Mouse (Mus musculus): Measurements from ENCODE around the gene Ppargc1a.

Gene Ppargc1a

DNA sequence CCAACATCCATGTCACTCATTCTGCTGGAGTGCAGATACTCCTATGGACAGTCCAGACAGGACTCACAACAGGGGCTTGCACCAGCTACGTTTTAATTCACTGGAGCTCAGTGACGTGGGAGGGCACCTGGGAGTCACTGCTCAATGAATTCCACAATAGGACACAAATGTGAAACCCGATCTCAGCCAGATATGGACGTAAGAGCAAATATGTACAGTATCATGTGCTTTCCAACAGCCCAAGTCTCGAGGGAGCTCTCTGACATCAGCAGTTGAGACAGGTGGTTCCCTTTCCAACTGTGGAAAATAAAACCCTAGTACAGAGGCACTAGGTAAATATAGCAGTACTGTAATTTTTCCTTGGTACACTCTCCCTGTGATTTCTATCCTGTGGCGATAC lies at the start of gene Ppargc1a:
Gene Ppargc1a, minus strand, starts transcription at position 68 of the 400 bp plus-strand sequence.
- in situ Hi-C loops (cut with MboI), result no loop called here

DNA sequence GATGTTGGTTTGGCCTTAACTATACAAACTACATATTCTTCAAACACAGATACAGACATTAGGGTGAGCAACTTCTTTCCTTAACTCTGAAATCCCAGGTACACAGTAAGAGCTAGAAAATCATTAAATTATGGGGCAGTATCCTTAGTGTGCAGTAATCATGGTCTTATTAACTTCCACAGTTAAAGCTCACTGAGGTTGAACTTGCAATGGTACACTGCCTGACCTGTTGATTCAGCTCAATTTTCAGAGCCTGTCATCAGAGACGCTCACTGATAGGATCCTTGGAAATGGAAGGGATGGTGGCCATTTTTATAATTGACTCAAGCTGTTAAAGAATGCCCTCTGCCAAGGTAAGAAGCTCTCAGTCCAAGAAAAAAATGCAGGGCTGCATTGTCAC lies 49.4 kb upstream of the Ppargc1a start:
- in situ Hi-C loops (cut with MboI), result no loop called here

DNA sequence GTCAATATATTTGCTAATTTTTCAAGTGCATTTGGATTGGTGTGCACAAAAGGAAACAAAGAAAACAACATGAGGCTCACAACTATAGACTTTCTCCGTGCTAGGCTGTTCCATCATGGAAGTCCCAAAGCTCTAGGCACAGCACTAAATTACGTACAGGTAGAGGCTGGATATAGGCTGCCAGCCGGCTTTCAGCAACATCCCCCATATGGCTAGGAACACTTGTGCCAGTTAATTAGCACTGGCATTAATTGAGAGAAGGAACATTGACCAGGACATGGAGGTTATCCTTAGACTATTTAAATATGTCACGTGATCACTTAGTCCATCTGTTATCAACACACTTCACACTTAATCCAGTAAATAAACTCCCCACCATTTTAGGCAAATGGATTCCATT lies 44.5 kb upstream of the Ppargc1a start:
- in situ Hi-C loops (cut with MboI), result no loop called here

DNA sequence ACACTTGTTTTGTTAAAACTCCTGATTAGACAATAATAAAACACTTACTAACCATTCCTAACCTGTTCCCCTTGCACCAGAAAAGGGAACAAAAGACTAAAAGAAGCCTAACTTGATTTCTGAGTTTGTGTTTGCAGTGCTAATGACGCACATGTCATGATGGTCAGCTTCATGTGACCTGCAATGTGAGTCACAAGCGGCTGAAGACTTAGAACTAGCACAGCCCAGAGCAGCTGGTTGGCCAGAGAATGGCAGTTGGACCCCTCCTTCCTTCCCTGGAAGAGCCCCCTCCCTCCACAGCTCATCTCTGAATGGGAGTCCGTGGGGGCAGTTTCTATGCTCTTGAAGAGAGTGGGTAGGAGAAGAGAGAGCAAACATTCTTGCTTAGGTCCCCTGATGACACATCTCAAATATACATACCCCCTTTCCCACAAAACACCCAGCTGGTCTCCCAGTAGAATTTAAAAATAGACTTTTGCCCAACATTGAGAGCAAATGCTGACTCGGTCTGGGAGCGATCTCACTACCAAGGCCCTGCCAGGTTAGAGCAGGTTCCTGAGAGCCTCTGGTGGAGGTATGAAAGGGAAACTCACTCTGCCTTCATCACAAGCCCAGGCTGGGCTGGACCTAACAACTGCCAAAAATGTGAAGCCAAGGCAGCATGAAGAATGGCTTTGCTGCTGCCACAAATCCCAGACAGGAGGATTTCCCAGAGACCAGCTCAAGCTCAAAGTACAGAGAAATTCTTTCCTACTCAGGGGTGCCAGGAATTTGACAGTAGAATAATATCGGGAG lies 40.4 kb upstream of the Ppargc1a start:
- in situ Hi-C loops (cut with MboI), result no loop called here

DNA sequence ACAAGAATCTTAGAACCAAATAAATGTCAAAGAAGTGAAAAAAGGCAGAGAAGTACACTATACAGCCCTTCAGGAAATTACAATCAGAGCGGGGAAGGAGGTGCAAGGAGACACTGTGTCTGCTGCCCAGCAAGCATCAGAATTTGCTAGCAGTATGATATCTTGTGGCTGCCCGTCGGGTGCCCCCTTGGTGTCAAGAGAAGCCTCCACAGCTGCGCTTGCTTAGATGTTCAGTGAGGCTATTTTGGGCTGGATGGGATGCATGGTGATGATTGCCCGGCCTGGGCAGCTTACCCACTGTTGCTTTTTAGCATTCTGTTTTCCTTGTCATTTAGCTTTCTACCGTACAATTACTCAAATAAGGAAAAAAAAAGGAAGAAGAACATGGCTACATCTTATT lies 32.0 kb upstream of the Ppargc1a start:
- in situ Hi-C loops (cut with MboI), result no loop called here

DNA sequence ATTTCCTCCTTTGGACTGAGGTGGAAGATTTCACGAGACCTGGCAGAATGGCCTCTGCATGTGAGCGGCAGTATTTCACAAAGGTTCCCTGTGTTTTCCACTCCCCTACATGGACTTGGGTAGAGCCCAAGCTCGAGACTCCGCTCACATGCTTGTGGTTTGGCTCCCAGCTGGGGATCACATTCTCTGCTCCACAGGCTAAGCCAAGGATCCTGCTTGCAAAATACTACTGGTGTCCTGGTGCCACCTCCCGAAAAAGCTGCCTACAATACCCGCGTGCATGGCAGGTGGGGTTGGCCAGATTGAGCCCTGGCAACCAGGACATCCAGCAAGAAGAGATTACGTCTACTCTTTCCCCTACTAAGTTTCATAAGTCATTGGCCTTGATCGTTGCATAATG lies 28.1 kb upstream of the Ppargc1a start:
- in situ Hi-C loops (cut with MboI), result no loop called here

DNA sequence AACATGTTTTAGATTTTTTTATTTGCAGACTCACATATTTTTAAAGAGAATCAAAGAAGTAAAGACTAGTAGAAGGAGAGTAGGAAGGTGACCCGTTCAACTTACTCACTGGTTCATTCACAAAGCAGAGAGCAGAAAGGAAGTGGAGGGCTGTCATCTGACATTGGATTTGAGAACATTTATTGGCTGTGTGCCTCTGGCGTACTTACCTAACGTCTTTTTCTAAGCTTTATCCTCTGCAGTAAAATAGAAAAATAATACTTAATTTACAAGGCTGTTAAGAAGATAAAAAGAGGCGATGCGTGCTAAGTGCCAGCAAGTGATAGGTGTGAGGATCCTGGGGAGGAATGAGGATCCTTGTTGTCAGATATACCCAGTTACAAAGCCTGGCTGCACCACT lies 24.7 kb upstream of the Ppargc1a start:
- in situ Hi-C loops (cut with MboI), result no loop called here

DNA sequence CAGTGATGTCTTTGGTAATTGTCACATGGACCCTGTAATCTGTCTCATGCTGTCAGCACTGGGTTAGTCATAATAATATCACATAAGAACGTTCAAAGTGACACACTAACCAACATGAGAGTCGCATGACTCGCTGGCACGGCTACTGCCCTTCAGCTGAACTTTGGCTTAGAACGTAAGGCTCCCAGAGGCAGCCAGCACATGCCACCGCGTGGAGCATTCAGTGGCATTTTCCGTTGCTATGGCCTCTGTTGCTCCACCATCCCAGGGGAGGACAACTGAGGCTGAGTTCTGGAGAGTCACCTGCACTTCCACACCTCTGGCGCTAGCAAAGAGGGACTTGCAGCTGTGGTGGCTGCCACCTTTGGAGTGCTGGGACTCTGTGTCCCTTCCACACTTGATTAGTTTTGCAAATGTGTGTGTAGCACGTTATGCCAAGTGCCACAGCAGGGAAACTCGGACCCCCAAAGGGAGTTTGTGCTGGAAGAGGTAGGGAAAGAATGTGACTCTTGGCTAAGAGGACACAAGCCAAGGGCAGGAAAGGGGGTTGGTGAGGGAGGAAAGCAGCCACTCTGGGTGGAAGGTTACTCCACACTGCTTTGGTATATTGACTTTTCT lies 24.1 kb upstream of the Ppargc1a start:
- in situ Hi-C loops (cut with MboI), result no loop called here

DNA sequence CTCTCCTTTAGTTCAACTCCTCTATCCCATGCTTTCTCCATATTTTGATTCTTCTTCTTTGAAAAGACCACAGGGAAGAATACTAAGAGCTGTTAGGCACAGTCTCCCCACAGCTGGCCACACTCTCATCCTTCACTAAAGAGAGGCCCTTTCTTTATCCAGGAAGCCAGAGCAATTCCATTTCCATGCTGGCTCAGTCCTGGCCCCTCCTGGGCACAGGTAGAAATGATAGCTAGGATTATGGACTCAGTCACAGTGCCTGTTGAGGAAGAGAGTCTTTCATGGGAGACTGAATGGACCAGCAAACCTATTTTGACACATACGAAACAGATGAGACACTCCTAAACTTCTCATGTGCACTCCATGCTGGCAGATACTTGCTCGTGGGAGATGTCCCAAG lies 18.7 kb upstream of the Ppargc1a start:
- in situ Hi-C loops (cut with MboI), result no loop called here

DNA sequence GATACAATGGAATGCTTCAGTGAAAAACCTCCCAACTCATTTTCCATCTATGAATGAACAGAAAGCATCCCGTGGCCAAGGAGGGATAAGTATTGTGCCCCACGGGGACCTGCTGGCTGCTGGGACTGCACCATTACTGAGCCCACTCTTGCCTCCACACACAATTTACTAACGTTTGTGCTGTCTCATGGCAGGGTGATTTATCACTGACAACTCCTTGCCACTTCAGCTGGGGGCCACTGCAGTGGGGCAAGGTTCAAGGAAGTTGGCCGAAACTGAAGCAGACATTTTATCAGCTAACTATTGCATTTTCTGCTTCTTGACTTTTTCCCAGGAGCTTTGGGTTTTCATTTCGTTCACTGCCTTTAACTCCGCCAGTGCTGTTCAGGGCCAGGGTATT lies 17.5 kb upstream of the Ppargc1a start:
- in situ Hi-C loops (cut with MboI), result no loop called here

DNA sequence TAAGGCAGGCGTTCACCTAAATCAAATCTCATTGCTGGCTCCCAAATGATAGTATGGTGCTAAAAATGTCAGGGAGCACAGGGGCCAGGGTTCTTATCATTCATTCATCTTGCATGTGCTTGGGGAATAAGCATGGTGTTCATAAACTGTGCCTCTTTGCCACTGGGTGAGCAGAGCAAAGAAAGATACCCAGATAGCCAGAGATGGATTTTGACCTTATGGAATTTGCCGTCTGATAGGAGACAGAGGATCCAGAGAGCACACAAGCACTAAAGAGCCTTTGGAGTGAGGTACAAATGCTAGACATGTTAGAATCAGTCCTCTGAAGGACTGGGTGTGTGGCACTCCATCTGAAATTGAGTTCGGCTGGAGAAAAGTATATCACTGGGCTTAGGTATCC lies 16.7 kb upstream of the Ppargc1a start:
- in situ Hi-C loops (cut with MboI), result no loop called here

DNA sequence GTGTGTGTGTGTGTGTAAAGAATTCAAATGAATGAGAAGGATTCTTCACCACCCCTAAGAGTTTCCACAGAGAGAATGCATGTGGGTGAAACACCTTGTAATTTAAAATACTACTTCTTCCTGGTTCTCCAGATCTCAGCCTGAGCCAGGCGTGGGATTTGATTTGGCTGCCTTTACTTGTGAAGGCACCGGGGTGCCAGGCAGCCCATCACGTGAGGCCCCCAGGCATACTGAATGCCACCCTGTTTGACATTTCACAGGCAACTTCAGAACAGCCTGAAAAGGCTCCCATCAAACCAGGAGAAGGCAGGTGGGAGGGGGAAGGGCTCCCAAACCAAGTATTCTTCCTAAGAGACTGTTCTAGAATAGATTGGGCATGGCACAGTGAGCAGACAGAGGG lies 16.1 kb upstream of the Ppargc1a start:
- in situ Hi-C loops (cut with MboI), result no loop called here

DNA sequence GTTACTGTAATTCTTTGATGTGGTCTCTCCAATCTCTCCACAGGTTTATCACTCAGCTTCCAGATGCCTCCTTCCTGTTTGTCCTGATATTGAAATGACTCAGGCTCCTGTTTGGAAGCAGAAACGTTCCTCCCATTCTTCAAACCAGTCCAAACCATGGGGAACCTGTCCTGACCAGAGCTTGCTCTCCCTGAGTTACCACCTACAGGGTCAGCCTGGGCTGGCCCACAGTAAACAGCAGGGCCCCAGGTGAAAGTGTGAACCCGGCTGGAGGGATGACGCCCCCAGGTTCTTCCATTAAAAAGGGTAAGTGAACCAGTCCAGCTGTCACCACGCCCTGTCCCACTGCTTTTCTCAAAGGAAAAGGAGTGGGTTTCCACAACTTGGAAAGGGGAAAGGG lies 15.5 kb upstream of the Ppargc1a start:
- in situ Hi-C loops (cut with MboI), result no loop called here

DNA sequence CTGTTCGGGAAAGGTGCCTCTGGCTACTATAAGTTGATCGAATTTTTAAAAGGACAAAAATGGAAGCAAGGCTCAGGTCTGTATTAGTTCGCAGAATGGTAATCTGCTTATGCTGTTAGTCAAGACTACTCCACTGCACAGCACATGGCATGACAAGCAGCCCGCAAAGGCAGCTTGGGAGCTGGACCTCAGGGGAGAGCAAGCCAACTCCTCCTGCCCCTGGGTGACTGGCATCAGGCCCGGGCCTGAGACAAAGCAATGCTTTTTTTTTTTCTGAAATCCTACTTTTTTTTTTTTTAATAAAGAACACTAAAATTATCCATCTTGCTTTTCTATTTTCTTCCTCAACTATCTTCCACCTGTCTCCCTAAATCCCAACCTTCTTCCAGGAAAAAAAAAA lies 15.1 kb upstream of the Ppargc1a start:
- in situ Hi-C loops (cut with MboI), result no loop called here

DNA sequence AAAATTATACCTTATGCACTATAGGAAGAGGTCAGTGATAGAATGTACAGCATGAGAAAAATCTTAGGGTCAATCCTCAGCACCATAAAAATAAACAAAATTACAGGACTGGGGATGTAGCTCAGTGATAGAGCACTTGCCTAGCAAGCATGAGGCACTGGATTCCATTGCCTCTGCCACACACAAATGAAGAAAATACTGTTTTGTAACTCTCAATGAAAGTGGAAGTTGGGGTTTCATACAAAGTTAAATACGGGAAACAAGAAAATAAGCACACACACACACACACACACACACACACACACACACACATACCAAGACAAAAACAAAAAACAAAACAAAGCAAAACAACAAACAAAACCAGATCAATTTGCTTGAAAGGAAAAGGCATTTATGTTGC lies 10.1 kb upstream of the Ppargc1a start:
- in situ Hi-C loops (cut with MboI), result no loop called here

DNA sequence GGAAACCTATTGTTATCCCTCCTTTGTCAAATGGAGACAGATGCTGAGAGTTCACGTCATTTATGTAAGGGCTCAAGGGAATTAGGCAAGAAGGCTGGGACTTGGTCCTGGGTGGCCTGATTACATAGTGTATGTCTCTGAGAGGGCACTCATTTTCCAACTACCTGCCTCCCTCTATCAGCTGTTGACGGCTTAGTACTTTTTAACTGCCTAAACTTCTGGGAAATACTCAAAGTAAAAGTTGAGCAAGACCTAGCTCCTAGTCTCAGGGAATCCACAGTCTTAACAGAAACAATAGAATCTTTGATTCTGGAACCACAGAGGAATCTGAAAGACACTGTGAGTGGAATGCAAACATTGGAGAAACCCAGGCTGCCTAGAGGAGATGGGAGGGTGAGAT lies 6.2 kb upstream of the Ppargc1a start:
- in situ Hi-C loops (cut with MboI), result no loop called here

DNA sequence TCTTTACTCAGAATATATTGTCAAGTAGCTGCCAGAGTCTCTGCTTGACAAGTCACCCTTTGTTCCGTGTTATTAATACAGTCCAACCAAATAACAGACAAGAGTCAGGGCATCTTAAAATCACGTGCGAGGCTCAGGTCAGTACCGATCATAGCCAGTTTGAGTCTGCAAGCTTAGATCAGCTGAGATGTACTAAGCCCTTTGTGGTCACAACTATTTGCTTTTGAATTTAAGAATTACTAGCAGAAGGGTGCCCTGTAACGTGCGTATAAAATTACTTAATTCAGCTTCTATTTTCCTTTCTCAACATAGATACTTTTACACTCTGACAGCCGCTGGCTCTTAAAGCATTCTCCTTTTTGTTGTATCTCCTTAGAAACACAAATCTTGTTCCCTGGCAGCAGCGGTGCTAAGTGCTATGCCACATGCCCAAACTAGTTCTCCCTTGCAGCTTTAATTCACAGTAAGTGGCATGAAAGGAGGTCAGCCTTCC lies 718 bp upstream of the Ppargc1a start:
- in situ Hi-C loops (cut with MboI), result no loop called here

DNA sequence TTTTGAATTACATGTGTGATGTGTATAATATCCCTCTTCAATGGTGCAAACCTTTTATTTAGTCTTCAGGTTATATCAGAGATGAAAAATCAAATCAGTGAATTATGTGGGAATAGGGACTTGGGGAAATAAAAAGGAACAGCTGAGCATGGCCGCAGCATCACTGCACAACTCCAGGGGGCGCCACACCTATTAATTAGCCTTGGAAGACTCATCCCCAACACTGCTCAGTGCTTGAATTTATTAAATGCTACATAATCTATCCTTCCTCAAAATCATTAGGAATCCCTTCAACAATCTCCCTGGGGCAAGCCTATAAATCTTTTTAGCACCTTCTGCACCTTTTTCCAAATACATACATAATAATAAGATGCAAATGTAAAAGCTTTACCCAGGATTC lies 1.9 kb downstream of the Ppargc1a start:
- in situ Hi-C loops (cut with MboI), result no loop called here

DNA sequence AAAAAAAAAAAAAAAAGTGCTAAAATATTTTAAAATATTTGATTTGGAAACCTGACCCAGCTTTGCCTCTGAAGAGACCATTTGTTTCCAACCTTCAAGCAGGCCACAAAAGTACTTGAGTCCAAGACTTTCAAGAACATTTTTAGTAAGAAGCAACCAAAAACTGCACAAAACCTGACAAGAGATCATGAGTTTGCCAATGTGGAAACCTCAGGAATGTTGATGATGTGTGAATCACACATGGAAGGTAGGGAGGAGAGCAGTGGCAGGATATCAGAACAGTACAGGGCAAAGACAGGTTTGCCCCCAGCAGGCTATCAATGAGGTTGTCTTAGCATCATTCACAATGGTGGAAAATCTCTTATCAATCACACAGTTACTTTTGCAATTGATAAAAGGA lies 2.5 kb downstream of the Ppargc1a start:
- in situ Hi-C loops (cut with MboI), result no loop called here

DNA sequence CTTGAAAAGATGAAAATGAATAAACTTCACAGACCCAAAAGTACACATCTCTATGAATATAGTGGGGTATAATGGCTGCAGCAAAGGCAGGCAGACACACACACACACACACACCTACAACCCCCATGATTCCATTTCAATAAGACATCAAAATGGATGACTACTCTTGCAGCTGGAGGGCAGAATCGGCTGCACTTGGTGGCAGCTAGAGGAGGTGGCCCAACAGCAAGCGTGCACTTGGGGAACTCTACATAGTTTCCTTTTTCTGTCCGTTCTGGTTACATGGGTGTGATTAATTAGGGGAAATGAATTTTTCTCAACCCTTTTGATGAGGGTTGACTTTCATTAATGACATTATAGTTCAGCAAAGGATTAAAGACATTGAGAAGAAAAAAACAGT lies 4.0 kb downstream of the Ppargc1a start:
- in situ Hi-C loops (cut with MboI), result no loop called here

DNA sequence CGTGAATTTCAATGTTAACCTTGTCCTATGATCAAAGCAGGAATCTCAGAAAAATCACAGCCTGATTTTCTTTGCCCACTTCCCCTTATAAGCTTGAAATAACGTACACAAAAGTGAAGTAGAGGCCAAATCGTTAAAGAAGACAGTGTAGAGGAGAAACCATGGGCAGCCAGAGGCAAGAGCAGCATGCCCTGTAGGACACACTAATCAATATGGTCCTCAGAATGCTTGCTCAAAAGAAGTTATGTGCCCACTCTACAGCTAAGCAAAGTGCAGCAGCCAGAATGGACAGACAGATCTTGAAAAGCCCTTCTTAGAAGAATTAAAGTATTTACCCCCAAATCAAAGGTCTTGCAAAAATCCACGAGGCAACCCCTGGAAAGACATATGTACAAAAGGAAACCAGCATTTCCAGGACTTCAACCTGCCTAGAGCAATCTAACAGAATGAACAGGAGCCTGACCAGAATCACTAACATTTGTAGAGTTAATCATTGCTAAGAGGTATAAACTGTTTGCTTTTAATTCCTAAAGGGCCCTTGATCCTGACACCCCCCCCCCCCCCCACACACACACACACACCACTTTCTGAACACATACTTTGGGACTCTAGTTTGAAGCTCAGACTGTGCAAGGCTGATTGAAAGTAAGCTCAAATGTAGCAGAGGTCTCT lies 9.8 kb downstream of the Ppargc1a start:
- in situ Hi-C loops (cut with MboI), result no loop called here

DNA sequence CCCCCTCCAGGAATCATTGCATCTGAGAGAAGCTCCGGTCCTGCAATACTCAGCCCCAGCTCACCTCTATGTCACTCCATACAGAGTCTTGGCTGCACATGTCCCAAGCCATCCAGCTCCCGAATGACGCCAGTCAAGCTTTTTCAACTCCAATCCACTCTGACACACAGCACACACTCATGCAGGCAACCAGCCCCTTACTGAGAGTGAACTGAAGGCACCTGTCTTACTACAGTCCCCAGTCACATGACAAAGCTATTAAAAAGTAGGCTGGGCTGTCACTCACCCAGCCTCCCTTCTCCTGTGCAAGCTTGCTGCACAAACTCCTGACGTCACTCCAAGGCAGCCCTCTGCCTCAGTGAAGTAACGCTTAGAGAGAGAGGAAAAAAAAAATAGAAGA lies 13.9 kb downstream of the Ppargc1a start:
- in situ Hi-C loops (cut with MboI), result no loop called here

DNA sequence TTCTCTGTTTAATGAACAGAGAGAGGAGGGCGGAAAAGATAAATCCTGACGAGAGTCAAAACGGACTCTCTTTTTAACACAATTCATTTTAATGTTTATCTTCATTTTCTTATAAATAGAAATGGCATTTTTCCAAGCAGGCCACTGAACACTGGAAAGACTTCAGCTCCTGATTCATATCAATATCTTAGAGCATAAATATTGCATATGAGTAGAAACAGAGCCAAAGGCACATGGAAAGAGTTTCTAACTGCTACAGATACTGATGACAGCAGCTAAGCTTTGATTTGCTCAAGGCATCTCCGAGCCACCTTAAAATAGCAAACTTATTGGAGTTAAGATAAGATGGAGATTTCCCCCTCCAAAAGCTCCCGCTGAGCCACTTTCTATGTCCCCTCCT lies 14.3 kb downstream of the Ppargc1a start:
- in situ Hi-C loops (cut with MboI), result no loop called here

Data from mature B cell (primary cell).